11 mouse cellular contexts compared by ENCODE assay signal in the genomic region with DNA sequence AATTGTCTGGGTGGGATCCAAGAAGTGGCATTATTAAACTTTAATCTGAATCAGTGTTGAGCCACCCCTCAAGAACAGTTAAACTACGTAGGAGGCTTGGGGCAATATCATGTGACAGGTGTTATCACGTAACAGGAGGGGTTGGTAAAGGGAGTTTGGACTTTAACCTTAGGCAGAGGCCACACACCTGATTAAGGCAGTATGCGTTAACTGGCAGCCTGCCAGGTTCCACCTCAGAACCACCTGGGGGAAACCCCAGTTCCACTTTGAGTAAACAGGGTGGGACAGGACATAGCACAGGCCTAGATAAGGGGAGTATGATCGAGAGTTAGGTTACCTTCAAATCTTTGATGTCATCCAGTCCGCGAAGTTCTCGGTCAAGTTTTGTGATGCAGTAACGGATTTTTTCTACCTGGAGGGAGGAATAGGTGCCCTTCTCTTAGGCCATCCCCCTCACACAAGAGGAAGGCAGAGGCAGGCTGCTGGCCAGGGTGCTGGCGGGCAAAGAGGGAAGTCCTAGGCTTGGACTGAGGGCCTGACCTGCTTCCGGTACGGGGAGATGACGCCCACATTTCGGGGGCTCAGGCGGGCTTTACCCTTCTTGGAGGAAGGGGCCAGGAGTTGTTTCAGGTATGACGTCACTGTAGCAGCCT. TPM values are rescaled to one million over a fixed set of nuclear protein-coding genes. Genes with fewer than 3 reads are reported as not detected.
DNase-seq lines count a peak whose midpoint lies in the region; ATAC-seq lines count a peak whose summit lies in the region.
"Had no signal": no experiment of that assay in that cellular context is flagged by ENCODE, and none has a peak within 500 bp of the region (broad histone marks: within the 10 kb centered on the region; RNA-seq: fewer than 3 reads in every experiment).

No protein-coding gene starts in this region.

- WGBS in heart, embryonic 12.5 days, result 77% methylated on average over 15 of the region's 15 CpGs
- 73% methylated on average over 15 of the region's 15 CpGs for WGBS in heart, embryonic 11.5 days (ENCODE audit: insufficient replicate concordance)
- WGBS in embryonic facial prominence, embryonic 13.5 days, result 77% methylated on average over 15 of the region's 15 CpGs
- WGBS in midbrain, embryonic 15.5 days, result 88% methylated on average over 15 of the region's 15 CpGs

- no peak for ATAC-seq in heart, embryonic 12.5 days (ENCODE audit: insufficient number of reproducible peaks, low FRiP score)
- ATAC-seq in heart, embryonic 11.5 days (replicated peaks; ENCODE audit: insufficient number of reproducible peaks, low FRiP score, low TSS enrichment), result no peak
- ATAC-seq in embryonic facial prominence, embryonic 13.5 days (ENCODE audit: insufficient number of reproducible peaks, insufficient read depth, low FRiP score, low TSS enrichment, low read depth), result no peak
- ATAC-seq in erythroblast, adult 5-6 weeks (replicated peaks; ENCODE audit: low FRiP score, poor library complexity, severe bottlenecking), result no peak
- ATAC-seq in midbrain, embryonic 15.5 days (replicated peaks), result no peak

- H3K4me2 ChIP-seq in heart, embryonic 12.5 days, result no peak overlapping the region
- no peak overlapping the region for H3K4me2 ChIP-seq in heart, embryonic 11.5 days
- no peak overlapping the region for H3K4me2 ChIP-seq in embryonic facial prominence, embryonic 13.5 days
- H3K4me2 ChIP-seq in midbrain, embryonic 15.5 days, result no peak overlapping the region
- H3K4me2 ChIP-seq: midbrain, embryonic 12.5 days had no signal

- H3K4me1 ChIP-seq in heart, embryonic 12.5 days (replicated peaks), result peaks cover 50% of the 10 kb centered on the region
- H3K4me1 ChIP-seq in heart, embryonic 11.5 days (ENCODE audit: control insufficient read depth, insufficient read depth, low read length), result peaks cover 43% of the 10 kb centered on the region
- peaks cover 48% of the 10 kb centered on the region for H3K4me1 ChIP-seq in embryonic facial prominence, embryonic 13.5 days
- H3K4me1 ChIP-seq in midbrain, embryonic 15.5 days, result peaks cover 7% of the 10 kb centered on the region

- intact Hi-C loops in left cerebral cortex, postnatal 25 days (cut with DNase I), result no loop called here

- H3K9ac ChIP-seq in heart, embryonic 12.5 days, result no peak overlapping the region
- no peak overlapping the region for H3K9ac ChIP-seq in heart, embryonic 11.5 days (ENCODE audit: low read depth, low read length)
- no peak overlapping the region for H3K9ac ChIP-seq in embryonic facial prominence, embryonic 13.5 days
- H3K9ac ChIP-seq in midbrain, embryonic 15.5 days, result no peak overlapping the region
- H3K9ac ChIP-seq: midbrain, embryonic 12.5 days had no signal

- H3K27ac ChIP-seq in heart, embryonic 12.5 days (ENCODE audit: poor library complexity, severe bottlenecking), result 0 out of 2 replicates have a peak overlapping the region, but pooled peaks have one; percentile 10
- H3K27ac ChIP-seq in heart, embryonic 11.5 days (ENCODE audit: low read depth, low read length), result no peak overlapping the region
- peak overlapping the region; percentile 60; the same call in 1 of the 2 replicates for H3K27ac ChIP-seq in embryonic facial prominence, embryonic 13.5 days
- no peak overlapping the region for H3K27ac ChIP-seq in midbrain, embryonic 15.5 days
- H3K27ac ChIP-seq: midbrain, embryonic 12.5 days had no signal

- H3K4me3 ChIP-seq in heart, embryonic 12.5 days, result no peak overlapping the region
- no peak overlapping the region for H3K4me3 ChIP-seq in heart, embryonic 11.5 days (ENCODE audit: low read depth, low read length)
- no peak overlapping the region for H3K4me3 ChIP-seq in embryonic facial prominence, embryonic 13.5 days
- H3K4me3 ChIP-seq in midbrain, embryonic 15.5 days, result no peak overlapping the region
- H3K4me3 ChIP-seq: midbrain, embryonic 12.5 days had no signal

- peaks cover 85% of the 10 kb centered on the region for H3K36me3 ChIP-seq in heart, embryonic 12.5 days
- H3K36me3 ChIP-seq in heart, embryonic 11.5 days (ENCODE audit: control insufficient read depth, insufficient read depth, low read length), result peaks cover 40% of the 10 kb centered on the region
- peaks cover 92% of the 10 kb centered on the region for H3K36me3 ChIP-seq in embryonic facial prominence, embryonic 13.5 days
- H3K36me3 ChIP-seq in midbrain, embryonic 15.5 days (replicated peaks), result no peaks in the 10 kb centered on the region
- H3K36me3 ChIP-seq: midbrain, embryonic 12.5 days had no signal

- H3K27me3 ChIP-seq in heart, embryonic 12.5 days (replicated peaks), result no peaks in the 10 kb centered on the region
- H3K27me3 ChIP-seq in heart, embryonic 11.5 days (ENCODE audit: control insufficient read depth, insufficient read depth, low read length), result no peaks in the 10 kb centered on the region
- no peaks in the 10 kb centered on the region for H3K27me3 ChIP-seq in embryonic facial prominence, embryonic 13.5 days
- no peaks in the 10 kb centered on the region for H3K27me3 ChIP-seq in midbrain, embryonic 15.5 days (replicated peaks)
- H3K27me3 ChIP-seq: midbrain, embryonic 12.5 days had no signal

- peak; percentile 48 to 62 for DNase-seq in kidney, postnatal 4 days
- DNase-seq in lung, postnatal 36 days, result peak; percentile 66
- DNase-seq in left cerebral cortex, postnatal 25 days (ENCODE audit: low spot score in 2 of 2), result no peak
- DNase-seq: B cell, adult 2 months; cerebellum, adult 18-20 months had no signal

- H3K9me3 ChIP-seq in heart, embryonic 12.5 days (replicated peaks), result no peaks in the 10 kb centered on the region
- H3K9me3 ChIP-seq in heart, embryonic 11.5 days (replicated peaks; ENCODE audit: control insufficient read depth, low read length), result no peaks in the 10 kb centered on the region
- no peaks in the 10 kb centered on the region for H3K9me3 ChIP-seq in embryonic facial prominence, embryonic 13.5 days
- H3K9me3 ChIP-seq in midbrain, embryonic 15.5 days, result no peaks in the 10 kb centered on the region
- H3K9me3 ChIP-seq: midbrain, embryonic 12.5 days had no signal

RNA-seq across cellular contexts. Expression of gene Rhoc, which starts 8.4 kb away (rescaled TPM):
- 260 and 269 TPM in 2 replicates for polyA plus RNA-seq in heart, embryonic 12.5 days (2016; fragmentation: Nextera tagmentation; extraction: Ambion mirVana)
- 242 and 272 TPM in 2 replicates for polyA plus RNA-seq in heart, embryonic 11.5 days (2014; fragmentation: Nextera tagmentation; extraction: Ambion mirVana)
- polyA plus RNA-seq in embryonic facial prominence, embryonic 13.5 days (2015; fragmentation: Nextera tagmentation; extraction: Ambion mirVana), result 145 and 158 TPM in 2 replicates
- total RNA-seq in erythroblast, adult 5-6 weeks (2015; ENCODE audit: low replicate concordance), result not detected in 2 replicates
- 1.3 and 2.4 TPM in 2 replicates for total RNA-seq in erythroblast, adult 5-6 weeks (2017; ENCODE audit: low replicate concordance)
- 10 to 100 TPM; 32.7 to 33.5 TPM for total RNA-seq in left cerebral cortex, postnatal 25 days (2021)
- polyA plus RNA-seq in midbrain, embryonic 15.5 days (2015; fragmentation: Nextera tagmentation; extraction: Ambion mirVana), result 43.8 and 46.0 TPM in 2 replicates

RNA-seq across cellular contexts. Expression of gene Fam19a3, which starts 14.9 kb away (rescaled TPM):
- polyA plus RNA-seq in heart, embryonic 12.5 days (2016; fragmentation: Nextera tagmentation; extraction: Ambion mirVana), result 1.3 and 1.6 TPM in 2 replicates
- polyA plus RNA-seq in heart, embryonic 11.5 days (2014; fragmentation: Nextera tagmentation; extraction: Ambion mirVana), result 1.2 and 2.2 TPM in 2 replicates
- polyA plus RNA-seq in embryonic facial prominence, embryonic 13.5 days (2015; fragmentation: Nextera tagmentation; extraction: Ambion mirVana), result 0.15 and 0.25 TPM in 2 replicates
- not detected in 2 replicates for total RNA-seq in erythroblast, adult 5-6 weeks (2015; ENCODE audit: low replicate concordance)
- total RNA-seq in erythroblast, adult 5-6 weeks (2017; ENCODE audit: low replicate concordance), result not detected in 2 replicates
- under 1 TPM in 1 of 2 experiments, not detected in 1; 0.09 TPM for total RNA-seq in left cerebral cortex, postnatal 25 days (2021)
- 0.05 and 0.10 TPM in 2 replicates for polyA plus RNA-seq in midbrain, embryonic 15.5 days (2015; fragmentation: Nextera tagmentation; extraction: Ambion mirVana)
- polyA plus RNA-seq: midbrain, embryonic 12.5 days had no signal

RNA-seq across cellular contexts. Expression of gene Ppm1j, which starts 15.7 kb away (rescaled TPM):
- polyA plus RNA-seq in heart, embryonic 12.5 days (2016; fragmentation: Nextera tagmentation; extraction: Ambion mirVana), result 39.2 and 39.3 TPM in 2 replicates
- polyA plus RNA-seq in heart, embryonic 11.5 days (2014; fragmentation: Nextera tagmentation; extraction: Ambion mirVana), result 23.5 and 36.9 TPM in 2 replicates
- polyA plus RNA-seq in embryonic facial prominence, embryonic 13.5 days (2015; fragmentation: Nextera tagmentation; extraction: Ambion mirVana), result 3.4 and 3.5 TPM in 2 replicates
- not detected in 2 replicates for total RNA-seq in erythroblast, adult 5-6 weeks (2015; ENCODE audit: low replicate concordance)
- total RNA-seq in erythroblast, adult 5-6 weeks (2017; ENCODE audit: low replicate concordance), result not detected in 2 replicates
- under 1 TPM; 0.43 to 0.76 TPM for total RNA-seq in left cerebral cortex, postnatal 25 days (2021)
- polyA plus RNA-seq in midbrain, embryonic 15.5 days (2015; fragmentation: Nextera tagmentation; extraction: Ambion mirVana), result 0.59 and 0.93 TPM in 2 replicates

RNA-seq across cellular contexts. Expression of gene Mov10, which starts 21.8 kb away (rescaled TPM):
- polyA plus RNA-seq in heart, embryonic 12.5 days (2016; fragmentation: Nextera tagmentation; extraction: Ambion mirVana), result 43.4 and 45.0 TPM in 2 replicates
- 35.7 and 41.2 TPM in 2 replicates for polyA plus RNA-seq in heart, embryonic 11.5 days (2014; fragmentation: Nextera tagmentation; extraction: Ambion mirVana)
- 56.3 and 59.7 TPM in 2 replicates for polyA plus RNA-seq in embryonic facial prominence, embryonic 13.5 days (2015; fragmentation: Nextera tagmentation; extraction: Ambion mirVana)
- total RNA-seq in erythroblast, adult 5-6 weeks (2015; ENCODE audit: low replicate concordance), result 1.7 and 5.4 TPM in 2 replicates
- 2.4 TPM in 1 of 2 replicates, not detected in the other for total RNA-seq in erythroblast, adult 5-6 weeks (2017; ENCODE audit: low replicate concordance)
- total RNA-seq in left cerebral cortex, postnatal 25 days (2021), result 10 to 100 TPM in 1 of 2 experiments, 1 to 10 TPM in 1; 8.0 to 10.5 TPM
- polyA plus RNA-seq in midbrain, embryonic 15.5 days (2015; fragmentation: Nextera tagmentation; extraction: Ambion mirVana), result 9.7 and 10.6 TPM in 2 replicates

Comparison
In these comparisons a context has a peak if more than half of its experiments do, and no peak if none do; other contexts are left out.
1. H3K27ac ChIP-seq: peak in heart, embryonic 12.5 days (single experiment) and embryonic facial prominence, embryonic 13.5 days (single experiment); none in heart, embryonic 11.5 days (single experiment) and midbrain, embryonic 15.5 days (single experiment).
2. DNase-seq: peak in kidney, postnatal 4 days (2 of 2) and lung, postnatal 36 days (single experiment); none in left cerebral cortex, postnatal 25 days (0 of 2).